Mouse (Mus musculus) liver, embryonic 15.5 days (tissue): ENCODE results near the gene Spg21. TPM values are rescaled to one million over a fixed set of nuclear protein-coding genes. Genes with fewer than 3 reads are reported as not detected.

Experiments
- ATAC-seq: fragments of 200-750 bp; cut with Nextera tagmentation; 2 replicates; pipeline ENCODE4 v1.8.0; 2017; ENCODE audit warnings: moderate number of reproducible peaks, mild to moderate bottlenecking, moderate library complexity; ENCODE audit not compliant: insufficient read depth
- H3K27ac ChIP-seq: fragments of 300-500 bp; sonication (generic); replicated peaks from 2 replicates; pipeline ENCODE4 v1.5.1; 2015; ENCODE audit warnings: mild to moderate bottlenecking, inconsistent platforms
- H3K27me3 ChIP-seq: fragments of 300-500 bp; sonication (generic); 2 replicates; pipeline ENCODE4 v1.6.1; 2015; ENCODE audit warnings: mild to moderate bottlenecking, inconsistent platforms
- H3K36me3 ChIP-seq: fragments of 300-500 bp; sonication (generic); replicated peaks from 2 replicates; pipeline ENCODE4 v1.6.1; 2015; ENCODE audit warnings: moderate library complexity, mild to moderate bottlenecking, inconsistent platforms
- H3K4me1 ChIP-seq: fragments of 300-500 bp; sonication (generic); replicated peaks from 2 replicates; pipeline ENCODE4 v1.6.1; 2015; ENCODE audit warnings: inconsistent platforms
- H3K4me2 ChIP-seq: fragments of 300-500 bp; sonication (generic); 2 replicates; pipeline ENCODE4 v1.6.1; 2015; ENCODE audit warnings: moderate library complexity, mild to moderate bottlenecking, inconsistent platforms
- H3K4me3 ChIP-seq: fragments of 300-500 bp; sonication (generic); replicated peaks from 2 replicates; pipeline ENCODE4 v1.5.1; 2015; ENCODE audit warnings: mild to moderate bottlenecking, inconsistent platforms
- H3K9ac ChIP-seq: fragments of 300-500 bp; sonication (generic); 2 replicates; pipeline ENCODE4 v1.6.1; 2015; ENCODE audit warnings: moderate library complexity, mild to moderate bottlenecking, inconsistent platforms
- H3K9me3 ChIP-seq: fragments of 300-500 bp; sonication (generic); replicated peaks from 2 replicates; pipeline ENCODE4 v1.6.1; 2016; ENCODE audit warnings: inconsistent platforms
- WGBS: fragments of 180-500 bp; shearing (Covaris S2); methylation state at CpG from one replicate; pipeline ENCODE4 v1.1.7; 2015; ENCODE audit warnings: mixed read lengths; ENCODE audit not compliant: insufficient replicate concordance; 5-methylcytosine and 5-hydroxymethylcytosine counted together
- polyA plus RNA-seq: library from polyadenylated mRNA; unstranded; fragments of >200 nt; fragmentation: Nextera tagmentation; extraction: Ambion mirVana; gene quantifications from 2 replicates; pipeline ENCODE4 v1.2.1, GENCODE M21; 2015

The Spg21 gene
- polyA plus RNA-seq, 1 experiment from 2014 or later: 30.0 TPM

DNA sequence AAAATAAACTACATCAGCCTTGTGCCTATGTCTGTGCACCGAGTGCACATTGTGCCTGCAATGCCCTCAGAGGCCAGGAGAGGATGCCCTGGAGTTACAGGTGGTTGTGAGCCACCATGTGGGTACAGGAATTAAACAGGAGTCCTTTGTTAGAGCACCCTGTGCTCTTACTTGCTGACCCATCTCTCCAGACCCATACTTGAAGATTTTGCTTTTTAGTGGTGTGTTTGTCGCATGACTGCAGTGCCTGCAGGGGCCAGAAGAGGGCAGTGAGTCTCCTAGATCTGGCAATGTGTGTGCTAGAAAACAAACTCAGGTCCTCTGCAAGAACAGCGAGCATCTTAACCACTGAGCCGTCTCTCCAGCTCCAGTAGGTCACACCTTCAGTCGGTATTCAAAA lies 26.6 kb upstream of the Spg21 start:
- Histone ChIP-seq H3K4me1 (peaks cover 19% of the 10 kb centered on the region), H3K27ac (no peak overlapping the region), H3K9ac (no peak overlapping the region), H3K4me3 (no peak overlapping the region), H3K9me3 (no peaks in the 10 kb centered on the region), H3K4me2 (no peak overlapping the region), H3K36me3 (no peaks in the 10 kb centered on the region), H3K27me3 (no peaks in the 10 kb centered on the region)
- no peak for ATAC-seq
- WGBS: 38% methylated on average over 5 of the region's 5 CpGs

DNA sequence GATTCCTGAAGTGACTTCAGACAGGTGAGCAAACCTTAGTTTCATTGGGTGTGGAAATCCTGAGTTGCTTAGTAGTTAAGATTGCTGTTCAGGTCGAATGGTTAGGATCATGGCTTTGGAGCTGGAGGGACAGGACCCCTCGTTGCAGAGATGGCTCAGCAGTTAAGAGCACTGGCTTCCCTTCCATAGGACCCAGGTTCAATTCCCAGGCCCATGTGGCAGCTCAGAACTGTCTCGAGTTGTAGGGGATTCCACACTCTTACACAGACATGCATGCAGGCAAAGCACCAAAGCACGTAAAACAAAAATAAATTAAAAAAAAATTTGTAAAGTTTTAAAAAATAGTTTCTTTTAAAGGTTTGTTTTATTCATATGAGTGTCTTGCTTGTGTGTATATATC lies 25.5 kb upstream of the Spg21 start:
- no peaks in the 10 kb centered on the region for H3K36me3 ChIP-seq
- ATAC-seq: no peak
- WGBS: 61% methylated on average over 4 of the region's 4 CpGs

DNA sequence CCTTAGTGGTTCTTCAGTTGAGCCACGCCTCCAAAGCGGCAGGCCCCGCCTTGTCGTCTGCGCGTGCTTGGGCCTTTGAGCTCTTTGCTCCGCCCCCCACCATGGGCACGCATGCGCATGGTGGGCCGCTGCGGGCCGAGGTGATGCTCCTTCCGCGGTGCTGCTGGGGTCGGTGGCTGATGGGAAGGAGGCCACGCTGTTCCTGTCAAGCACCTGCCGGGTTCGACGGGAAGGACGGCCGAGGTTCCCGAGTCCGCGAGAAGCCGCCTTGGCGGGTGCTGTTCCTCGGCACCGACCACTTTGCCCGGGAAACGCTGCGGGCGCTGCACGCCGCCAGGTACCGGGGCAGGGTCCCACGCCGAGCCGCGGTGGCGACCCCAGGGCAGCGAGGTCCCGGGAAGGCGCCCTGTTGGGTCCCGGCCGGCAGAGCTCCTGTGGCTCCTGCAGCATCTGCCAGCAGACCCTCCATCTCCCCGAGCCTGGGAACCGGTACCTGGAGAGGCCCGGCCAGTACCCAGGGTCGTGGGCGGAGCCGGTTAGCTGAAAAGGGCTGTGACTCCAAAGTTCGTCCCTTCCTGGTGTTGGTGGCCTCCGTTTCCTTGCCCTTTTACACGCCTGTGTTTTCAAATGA lies 25.0 kb upstream of the Spg21 start, which contains the start of gene Mtfmt:
Mtfmt (plus strand) TSS at position 112 of the 631 bp plus-strand sequence.
- peak within 1 kb of the TSS; percentile 93 for H3K4me3 ChIP-seq
- H3K9ac ChIP-seq: peak within 1 kb of the TSS; percentile 79
- H3K27ac ChIP-seq: peak within 1 kb of the TSS; percentile 34
- peak; percentile 84 for ATAC-seq
- WGBS: under 1% methylated on average over 54 of the region's 54 CpGs
- no peaks in the 10 kb centered on the region for H3K9me3 ChIP-seq
- H3K4me1 ChIP-seq: peaks cover 19% of the 10 kb centered on the region
- H3K27me3 ChIP-seq: no peaks in the 10 kb centered on the region
- peak within 1 kb of the TSS; percentile 85 for H3K4me2 ChIP-seq
- H3K36me3 ChIP-seq: peaks cover 5% of the 10 kb centered on the region; the same call in 1 of the 2 replicates

More for the DNA sequence above, 25.5 kb upstream of the Spg21 start:
- Histone ChIP-seq H3K27me3 (no peaks in the 10 kb centered on the region), H3K4me3 (no peak overlapping the region), H3K9me3 (no peaks in the 10 kb centered on the region), H3K4me1 (peaks cover 19% of the 10 kb centered on the region), H3K9ac (no peak overlapping the region; the same call in 1 of the 2 replicates), H3K4me2 (no peak overlapping the region), H3K27ac (no peak overlapping the region)

DNA sequence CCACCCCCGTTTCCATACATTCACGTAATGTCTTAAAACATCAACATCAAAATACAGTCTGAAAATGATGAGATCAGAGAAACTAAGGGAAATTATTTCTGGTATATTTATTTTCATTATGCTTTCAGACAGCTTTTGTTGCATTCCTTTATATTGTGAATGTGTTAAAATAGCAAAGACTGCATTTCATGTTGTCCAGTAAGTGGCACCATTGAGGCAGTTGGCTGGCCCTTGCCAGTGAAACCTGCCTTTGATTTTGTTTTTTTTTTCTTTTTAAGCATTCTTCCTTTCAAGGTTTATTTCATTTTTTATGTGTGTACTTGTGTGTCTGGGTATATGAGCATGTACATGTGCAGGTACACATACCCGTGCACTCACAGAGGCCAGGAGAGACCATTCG lies 16.1 kb upstream of the Spg21 start:
- Histone ChIP-seq H3K9ac (no peak overlapping the region), H3K4me2 (no peak overlapping the region), H3K4me3 (no peak overlapping the region), H3K27me3 (no peaks in the 10 kb centered on the region), H3K27ac (no peak overlapping the region), H3K9me3 (no peaks in the 10 kb centered on the region), H3K4me1 (no peaks in the 10 kb centered on the region), H3K36me3 (peaks cover 50% of the 10 kb centered on the region)
- ATAC-seq: no peak
- WGBS: 86% methylated on average over 4 of the region's 4 CpGs

DNA sequence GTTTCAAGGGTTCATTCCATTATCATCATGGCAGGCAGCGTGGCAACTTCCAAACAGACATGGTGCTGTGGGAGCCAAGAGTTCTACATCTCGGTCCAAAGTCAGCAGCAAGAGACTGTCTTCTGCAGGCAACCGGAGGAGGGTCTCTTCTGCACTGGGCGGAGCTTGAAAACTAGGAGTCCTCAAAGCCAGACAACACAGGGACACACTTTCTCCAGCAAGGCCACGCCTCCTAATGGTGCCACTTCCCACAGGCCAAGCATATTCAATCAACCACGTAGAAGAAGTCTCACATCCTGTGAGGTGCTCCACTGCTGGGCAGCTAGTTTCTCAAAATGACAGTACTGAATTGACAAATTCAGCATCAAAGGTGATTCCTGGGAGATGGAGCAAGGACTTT lies 12.8 kb upstream of the Spg21 start:
- no peaks in the 10 kb centered on the region for H3K9me3 ChIP-seq
- H3K9ac ChIP-seq: no peak overlapping the region
- H3K27ac ChIP-seq: no peak overlapping the region
- H3K36me3 ChIP-seq: peaks cover 52% of the 10 kb centered on the region
- no peaks in the 10 kb centered on the region for H3K4me1 ChIP-seq
- 68% methylated on average over 6 of the region's 6 CpGs for WGBS
- no peak overlapping the region for H3K4me2 ChIP-seq
- no peak overlapping the region for H3K4me3 ChIP-seq
- H3K27me3 ChIP-seq: no peaks in the 10 kb centered on the region
- no peak for ATAC-seq

DNA sequence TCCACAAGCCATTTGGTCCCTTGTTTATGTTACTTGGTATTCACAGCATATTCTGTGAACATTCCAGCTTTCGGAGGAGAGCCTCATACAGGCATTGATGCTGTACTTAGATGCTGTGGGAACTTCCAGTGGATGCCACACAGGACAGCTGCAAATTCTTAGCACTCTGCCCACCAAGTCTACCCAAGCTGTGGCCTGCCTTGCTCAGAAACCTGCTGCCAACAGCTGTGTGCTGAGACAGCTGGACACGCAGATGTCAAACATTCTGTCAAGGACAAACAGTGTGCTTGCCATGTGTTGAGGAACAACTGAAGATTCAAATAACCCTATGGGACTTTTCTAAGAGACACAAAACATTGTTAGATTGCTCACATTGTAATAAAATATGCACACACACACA lies 1.8 kb upstream of the Spg21 start:
- Histone ChIP-seq H3K4me2 (no peak overlapping the region), H3K27ac (no peak overlapping the region), H3K4me3 (no peak overlapping the region), H3K4me1 (peaks cover 27% of the 10 kb centered on the region), H3K9me3 (no peaks in the 10 kb centered on the region), H3K36me3 (no peaks in the 10 kb centered on the region), H3K9ac (no peak overlapping the region), H3K27me3 (no peaks in the 10 kb centered on the region)
- 73% methylated on average over 2 of the region's 2 CpGs for WGBS
- ATAC-seq: no peak

DNA sequence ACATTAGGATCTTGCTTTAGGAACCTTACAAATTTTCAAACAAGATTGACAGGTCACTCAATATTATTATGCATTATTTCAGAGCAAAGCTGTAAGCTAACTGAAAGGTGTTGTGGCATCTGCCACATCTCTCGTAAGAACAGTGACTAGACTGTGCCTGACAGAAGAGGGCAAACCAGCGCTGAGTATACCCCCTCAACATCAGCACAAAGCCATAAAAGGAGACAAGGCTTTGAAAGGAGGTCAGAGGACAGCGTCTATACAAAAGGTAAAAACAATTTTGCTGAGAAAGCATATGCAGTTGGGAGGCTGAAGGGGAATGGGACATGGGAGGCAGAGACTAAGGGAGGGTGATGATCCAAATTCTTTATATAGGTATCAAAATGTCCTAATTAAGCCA lies 549 bp upstream of the Spg21 start:
- H3K4me2 ChIP-seq: peak overlapping the region; percentile 83
- no peaks in the 10 kb centered on the region for H3K9me3 ChIP-seq
- no peak overlapping the region for H3K9ac ChIP-seq
- H3K27me3 ChIP-seq: no peaks in the 10 kb centered on the region
- 63% methylated on average over 3 of the region's 3 CpGs for WGBS
- H3K4me3 ChIP-seq: peak overlapping the region; percentile 83
- peaks cover 37% of the 10 kb centered on the region for H3K4me1 ChIP-seq
- no peaks in the 10 kb centered on the region for H3K36me3 ChIP-seq
- ATAC-seq: no peak
- no peak overlapping the region for H3K27ac ChIP-seq

DNA sequence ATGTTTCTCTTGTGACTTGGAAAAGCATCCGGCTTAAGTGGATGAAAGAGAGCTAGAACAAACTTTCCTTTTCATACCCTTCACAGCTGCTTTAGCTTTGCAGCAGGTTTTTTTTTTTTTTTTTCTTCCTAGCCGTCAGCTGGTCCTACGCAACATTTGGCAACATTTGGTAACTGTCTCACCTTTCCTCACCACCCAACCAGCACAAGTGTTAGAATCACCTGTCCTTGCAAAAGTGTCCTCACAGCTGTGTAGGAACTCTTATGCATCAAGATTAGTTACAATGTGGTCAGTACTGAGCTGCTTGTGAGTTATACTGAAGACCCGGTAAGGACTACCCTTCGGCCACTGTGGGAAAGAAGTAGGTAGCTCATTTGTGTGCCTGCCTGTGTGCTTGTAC lies 1.8 kb downstream of the Spg21 start:
- WGBS: 66% methylated on average over 5 of the region's 5 CpGs
- H3K36me3 ChIP-seq: peaks cover 6% of the 10 kb centered on the region; the same call in 1 of the 2 replicates
- H3K4me2 ChIP-seq: no peak overlapping the region
- no peak overlapping the region for H3K9ac ChIP-seq
- no peaks in the 10 kb centered on the region for H3K9me3 ChIP-seq
- ATAC-seq: no peak
- no peak overlapping the region for H3K4me3 ChIP-seq
- H3K27me3 ChIP-seq: no peaks in the 10 kb centered on the region
- no peak overlapping the region for H3K27ac ChIP-seq
- H3K4me1 ChIP-seq: peaks cover 37% of the 10 kb centered on the region

DNA sequence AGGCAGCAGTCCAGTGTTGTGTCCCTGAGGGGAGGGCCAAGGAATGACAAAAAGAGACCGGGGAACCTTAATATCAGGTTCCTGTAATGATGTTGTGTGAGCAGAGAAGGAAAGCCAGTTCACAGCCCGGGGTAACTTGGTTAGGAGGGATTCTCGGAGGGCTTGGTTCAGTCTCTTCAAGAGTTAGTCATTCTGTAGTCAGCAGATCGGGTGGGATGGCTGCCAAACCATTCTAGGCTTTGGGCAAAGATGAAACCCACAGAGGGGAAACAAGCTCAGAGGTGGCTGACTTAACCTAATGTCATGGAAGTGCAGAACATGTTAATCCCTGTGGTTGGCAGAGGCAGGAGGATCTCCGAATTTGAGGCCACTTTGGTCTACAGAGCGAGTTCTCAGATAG lies 3.4 kb downstream of the Spg21 start:
- no peak for ATAC-seq
- no peak overlapping the region for H3K27ac ChIP-seq
- WGBS: 69% methylated on average over 6 of the region's 6 CpGs

DNA sequence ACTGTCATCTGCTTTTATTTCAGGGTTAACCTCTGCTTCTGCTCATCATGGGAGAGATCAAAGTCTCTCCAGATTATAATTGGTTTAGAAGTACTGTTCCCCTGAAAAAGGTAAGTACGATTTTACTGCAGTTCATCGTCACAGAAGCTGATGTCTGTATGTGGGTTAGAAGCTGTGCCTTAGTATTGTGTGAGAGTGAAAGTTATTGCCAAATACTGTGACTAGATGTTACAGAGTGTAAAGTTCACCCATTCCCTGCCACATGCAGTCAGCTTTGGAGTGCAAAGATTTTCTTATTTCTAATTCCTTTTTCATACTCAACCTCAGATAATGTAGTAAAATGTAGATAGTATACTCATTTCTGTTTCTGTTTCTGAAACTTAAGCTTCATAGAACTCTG lies 4.5 kb downstream of the Spg21 start:
- H3K4me2 ChIP-seq: no peak overlapping the region
- H3K4me3 ChIP-seq: no peak overlapping the region
- no peaks in the 10 kb centered on the region for H3K27me3 ChIP-seq
- peaks cover 14% of the 10 kb centered on the region; the same call in 1 of the 2 replicates for H3K36me3 ChIP-seq
- 69% methylated on average over 2 of the region's 2 CpGs for WGBS
- H3K27ac ChIP-seq: no peak overlapping the region
- peaks cover 39% of the 10 kb centered on the region for H3K4me1 ChIP-seq
- no peak for ATAC-seq
- H3K9me3 ChIP-seq: no peaks in the 10 kb centered on the region
- no peak overlapping the region for H3K9ac ChIP-seq

More for the DNA sequence above, 3.4 kb downstream of the Spg21 start:
- peaks cover 40% of the 10 kb centered on the region for H3K4me1 ChIP-seq
- H3K4me3 ChIP-seq: no peak overlapping the region
- no peak overlapping the region for H3K4me2 ChIP-seq
- peaks cover 6% of the 10 kb centered on the region; the same call in 1 of the 2 replicates for H3K36me3 ChIP-seq
- no peaks in the 10 kb centered on the region for H3K9me3 ChIP-seq
- no peaks in the 10 kb centered on the region for H3K27me3 ChIP-seq
- no peak overlapping the region for H3K9ac ChIP-seq

DNA sequence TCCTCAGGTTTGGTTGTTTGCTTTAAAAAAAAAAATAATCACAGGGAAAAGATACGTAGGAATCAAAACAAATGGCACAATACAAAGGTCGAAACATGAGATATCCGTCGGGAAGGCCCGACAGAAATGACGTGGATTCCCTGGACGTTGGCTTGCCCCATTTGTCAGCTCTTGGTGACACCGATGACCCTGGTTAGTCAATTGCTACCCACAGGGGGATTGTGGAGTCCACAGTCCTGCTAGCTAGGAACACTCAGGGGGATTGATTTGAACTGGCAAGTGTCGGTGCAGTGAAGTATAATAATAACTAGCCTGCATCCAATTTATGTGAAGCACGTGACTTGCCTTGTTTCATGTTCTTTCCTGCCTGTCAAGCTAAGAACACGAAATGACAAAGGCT lies 6.9 kb downstream of the Spg21 start:
- H3K4me1 ChIP-seq: peaks cover 16% of the 10 kb centered on the region
- H3K4me2 ChIP-seq: no peak overlapping the region
- WGBS: 65% methylated on average over 11 of the region's 11 CpGs
- H3K9ac ChIP-seq: no peak overlapping the region
- H3K9me3 ChIP-seq: no peaks in the 10 kb centered on the region
- H3K36me3 ChIP-seq: peaks cover 21% of the 10 kb centered on the region; the same call in 1 of the 2 replicates
- H3K27me3 ChIP-seq: no peaks in the 10 kb centered on the region
- no peak overlapping the region for H3K27ac ChIP-seq
- no peak for ATAC-seq
- H3K4me3 ChIP-seq: no peak overlapping the region

DNA sequence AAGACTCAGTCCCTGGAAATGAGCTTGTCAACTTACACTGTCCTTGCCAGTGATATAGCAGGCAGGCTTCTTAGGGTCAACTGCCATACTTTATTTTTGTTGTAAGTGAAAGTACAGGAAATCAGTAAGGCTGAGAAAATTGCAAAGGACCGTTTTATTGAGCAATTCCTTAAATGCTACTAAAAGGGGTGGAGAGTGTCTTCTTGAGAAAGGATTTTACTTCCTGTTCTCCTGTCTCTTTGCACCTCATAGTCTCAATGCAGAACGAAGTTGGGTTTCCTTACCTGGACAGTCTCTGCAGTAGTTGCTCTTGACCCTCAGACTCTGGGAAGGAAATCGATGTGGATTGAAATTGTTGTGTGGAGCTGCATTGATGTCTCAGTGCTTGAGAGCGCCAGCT lies 12.0 kb downstream of the Spg21 start:
- Histone ChIP-seq H3K9ac (no peak overlapping the region), H3K27me3 (no peaks in the 10 kb centered on the region), H3K27ac (no peak overlapping the region), H3K4me1 (0 out of 2 replicates have a peak, but pooled peaks cover 3% of the 10 kb centered on the region), H3K36me3 (peaks cover 18% of the 10 kb centered on the region; the same call in 1 of the 2 replicates), H3K4me3 (no peak overlapping the region), H3K4me2 (no peak overlapping the region), H3K9me3 (no peaks in the 10 kb centered on the region)
- 67% methylated on average over 4 of the region's 4 CpGs for WGBS
- ATAC-seq: no peak
